Mouse (Mus musculus) hematopoietic multipotent progenitor cell, adult 10-12 weeks (in vitro differentiated cells): ENCODE results near the gene Vmn2r87. TPM values are rescaled to one million over a fixed set of nuclear protein-coding genes. Genes with fewer than 3 reads are reported as not detected.

Experiments
- polyA plus RNA-seq: library from polyadenylated mRNA; stranded (reverse); fragments of >175 nt; gene quantifications from 2 replicates; pipeline ENCODE4 v1.2.3, GENCODE M21; 2012; ENCODE audit warnings: low replicate concordance

The Vmn2r87 gene
- polyA plus RNA-seq: not detected in 2 replicates

DNA sequence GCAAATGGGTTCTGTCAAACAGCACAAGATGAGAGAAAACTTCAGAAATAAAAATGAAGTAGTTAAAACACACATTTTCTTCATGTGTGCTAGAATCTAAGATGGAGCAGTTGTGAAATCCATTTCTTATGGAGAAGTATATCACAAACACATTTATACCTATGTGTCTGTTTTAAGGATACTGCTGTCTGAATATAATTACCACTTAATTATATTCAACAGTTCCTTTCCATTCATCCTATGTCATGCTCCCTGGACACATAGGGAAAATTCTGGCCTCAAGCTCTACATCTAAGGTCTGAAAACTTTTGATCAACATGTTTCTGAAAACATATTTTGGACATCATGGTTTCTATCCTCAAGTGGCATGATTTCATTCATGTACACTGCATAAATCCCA, at the start of gene Vmn2r87:
Gene Vmn2r87 (minus strand): TSS at position 101 of the 400 bp plus-strand sequence.

DNA sequence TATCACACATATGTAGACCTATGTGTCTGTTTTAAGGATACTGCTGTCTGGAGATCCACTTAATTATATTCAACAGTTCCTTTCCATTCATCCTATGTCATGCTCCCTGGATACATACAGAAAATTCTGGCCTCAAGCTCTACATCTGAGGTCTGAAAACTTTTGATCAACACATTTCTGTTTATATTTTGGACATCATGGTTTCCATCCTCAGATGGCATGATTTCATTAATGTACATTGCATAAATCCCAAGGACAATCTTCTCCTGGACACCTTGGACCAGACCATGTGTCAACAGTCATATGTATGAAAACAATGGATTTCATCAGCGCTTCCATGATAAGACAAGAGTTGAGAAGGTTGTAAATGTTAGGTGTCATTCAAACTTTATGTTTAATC, 41.2 kb downstream of the Vmn2r87 start, which contains the start of gene Vmn2r86:
Gene Vmn2r86 (minus strand): TSS at position 101 of the 400 bp plus-strand sequence.

DNA sequence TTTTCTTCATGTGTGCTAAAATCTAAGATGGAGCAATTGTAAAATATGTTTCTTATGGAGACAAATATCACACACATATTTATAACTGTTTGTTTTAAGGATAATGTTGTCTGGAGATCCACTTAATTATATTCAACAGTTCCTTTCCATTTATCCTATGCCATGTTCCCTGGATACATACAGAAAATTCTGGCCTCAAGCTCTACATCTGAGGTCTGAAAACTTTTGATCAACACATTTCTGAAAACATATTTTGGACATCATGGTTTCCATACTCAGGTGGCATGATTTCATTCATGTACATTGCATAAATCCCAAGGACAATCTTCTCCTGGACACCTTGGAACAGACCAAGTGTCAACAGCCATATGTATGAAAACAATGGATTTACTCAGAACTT, 67.6 kb downstream of the Vmn2r87 start, which contains the start of gene Vmn2r85:
Gene Vmn2r85 (minus strand): TSS at position 101 of the 400 bp plus-strand sequence.

Other genes starting within 250 kb of the Vmn2r87 start
- gene Neurod4, start 217.2 kb downstream of the Vmn2r87 start, polyA plus RNA-seq: 0.03 TPM in 1 of 2 replicates, not detected in the other
- gene Tespa1, start 174.5 kb downstream of the Vmn2r87 start, polyA plus RNA-seq: 5.5 and 7.4 TPM in 2 replicates
- gene Vmn2r84, start 103.1 kb downstream of the Vmn2r87 start, polyA plus RNA-seq: not detected in 2 replicates
- not detected in 2 replicates for gene Vmn2r85, start 67.7 kb downstream of the Vmn2r87 start, polyA plus RNA-seq
- gene Vmn2r86, start 41.3 kb downstream of the Vmn2r87 start, polyA plus RNA-seq: not detected in 2 replicates